Mouse (Mus musculus) MEL (cell line): ENCODE results near the gene Eapp. TPM values are rescaled to one million over a fixed set of nuclear protein-coding genes. Genes with fewer than 3 reads are reported as not detected.
A peak's percentile ranks its signal among the peaks of the same experiment; 100 is the strongest.

Experiments used
- DNase-seq: peaks from one replicate; pipeline ENCODE4 v3.0.0; 2011; ENCODE audit warnings: low read depth, low spot score
- H3K27ac ChIP-seq: 2 replicates; pipeline ENCODE4 v1.5.1; 2012; ENCODE audit warnings: low read depth, mild to moderate bottlenecking, control low read depth, low read length, moderate library complexity; ENCODE audit not compliant: control insufficient read depth
- H3K27me3 ChIP-seq, 2 experiments: fragments of 150-350 bp in 1 of 2; sonication (generic) in 1 of 2; 2 replicates each; pipeline ENCODE4 v1.6.1; 2012; ENCODE audit warnings: low read length in 2 of 2, mild to moderate bottlenecking in 2 of 2, improper control_type of control experiment in 1 of 2, moderate library complexity in 1 of 2; ENCODE audit not compliant: insufficient read depth in 2 of 2, control insufficient read depth in 1 of 2
- H3K36me3 ChIP-seq, 2 experiments: 2 replicates each; pipeline ENCODE4 v1.6.1; 2012 to 2014; ENCODE audit warnings: low read length in 2 of 2, improper control_type of control experiment in 1 of 2, inconsistent platforms in 1 of 2, mild to moderate bottlenecking in 1 of 2; ENCODE audit not compliant: insufficient read depth in 2 of 2, control insufficient read depth in 1 of 2
- H3K4me1 ChIP-seq, 2 experiments: fragments of 150-350 bp in 1 of 2; sonication (generic) in 1 of 2; 2 replicates each; pipeline ENCODE4 v1.6.1; 2012; ENCODE audit warnings: low read length in 2 of 2, improper control_type of control experiment in 1 of 2, mild to moderate bottlenecking in 1 of 2; ENCODE audit not compliant: insufficient read depth in 2 of 2, control insufficient read depth in 1 of 2
- H3K4me3 ChIP-seq, 2 experiments: fragments of 150-350 bp in 1 of 2; sonication (generic) in 1 of 2; 2 replicates each; pipeline ENCODE4 v1.5.1; 2012; ENCODE audit warnings: low read depth in 2 of 2, low read length in 2 of 2, mild to moderate bottlenecking in 2 of 2, moderate library complexity in 2 of 2, control low read depth in 1 of 2, improper control_type of control experiment in 1 of 2; ENCODE audit not compliant: control insufficient read depth in 1 of 2, insufficient read depth in 1 of 2
- H3K79me2 ChIP-seq: 2 replicates; pipeline ENCODE4 v1.6.1; 2012; ENCODE audit warnings: mild to moderate bottlenecking, low read length, moderate library complexity; ENCODE audit not compliant: control insufficient read depth, poor library complexity, insufficient read depth
- H3K9ac ChIP-seq: 2 replicates; pipeline ENCODE4 v1.6.1; 2012; ENCODE audit warnings: low read depth, mild to moderate bottlenecking, control low read depth, low read length, moderate library complexity; ENCODE audit not compliant: control insufficient read depth, poor library complexity, severe bottlenecking
- H3K9me3 ChIP-seq: fragments of 150-350 bp; sonication (generic); replicated peaks from 2 replicates; pipeline ENCODE4 v1.6.1; 2012; ENCODE audit warnings: mild to moderate bottlenecking, low read length, improper control_type of control experiment, moderate library complexity; ENCODE audit not compliant: insufficient read depth
- CHD1 ChIP-seq: IDR thresholded peaks from 2 replicates; pipeline ENCODE4 v1.6.1; 2012; ENCODE audit warnings: low read depth, mild to moderate bottlenecking, inconsistent platforms, low read length, improper control_type of control experiment
- CTCF ChIP-seq, 3 experiments: IDR thresholded peaks in 2 of 3; conservative IDR thresholded peaks in 1 of 3; 2 replicates each; pipeline ENCODE4 v1.5.1; 2011 to 2012; ENCODE audit warnings: low read length in 3 of 3, low read depth in 2 of 3, mild to moderate bottlenecking in 2 of 3, improper control_type of control experiment in 1 of 3, inconsistent platforms in 1 of 3, mixed read lengths in 1 of 3, moderate library complexity in 1 of 3; ENCODE audit not compliant: control insufficient read depth in 1 of 3, insufficient read depth in 1 of 3, poor library complexity in 1 of 3, severe bottlenecking in 1 of 3
- ETS1 ChIP-seq: IDR thresholded peaks from 2 replicates; pipeline ENCODE4 v1.6.1; 2012; ENCODE audit warnings: low read depth, mild to moderate bottlenecking, inconsistent platforms, low read length, improper control_type of control experiment, moderate library complexity
- HCFC1 ChIP-seq: IDR thresholded peaks from 2 replicates; pipeline ENCODE4 v1.6.1; 2012; ENCODE audit warnings: low read depth, mild to moderate bottlenecking, inconsistent platforms, low read length, improper control_type of control experiment, moderate library complexity
- JUND ChIP-seq: IDR thresholded peaks from 2 replicates; pipeline ENCODE4 v1.6.1; 2011; ENCODE audit warnings: low read depth, mild to moderate bottlenecking, improper control_type of control experiment, low read length
- KAT2A ChIP-seq: conservative IDR thresholded peaks from 2 replicates; pipeline ENCODE4 v1.6.1; 2012; ENCODE audit warnings: low read depth, low read length, improper control_type of control experiment, inconsistent platforms
- MAFK ChIP-seq: IDR thresholded peaks from 2 replicates; pipeline ENCODE4 v1.6.1; 2011; ENCODE audit warnings: low read depth, mild to moderate bottlenecking, low read length, improper control_type of control experiment, borderline replicate concordance
- MAX ChIP-seq: IDR thresholded peaks from 2 replicates; pipeline ENCODE4 v1.6.1; 2011; ENCODE audit warnings: low read length, improper control_type of control experiment
- MAZ ChIP-seq: IDR thresholded peaks from 2 replicates; pipeline ENCODE4 v1.6.1; 2012; ENCODE audit warnings: low read depth, mild to moderate bottlenecking, inconsistent platforms, low read length, improper control_type of control experiment
- MEF2A ChIP-seq: IDR thresholded peaks from 2 replicates; pipeline ENCODE4 v1.6.1; 2014; ENCODE audit warnings: low read depth, mild to moderate bottlenecking, inconsistent platforms, low read length, improper control_type of control experiment; ENCODE audit not compliant: poor library complexity, insufficient replicate concordance, severe bottlenecking; ENCODE audit errors: extremely low read depth
- MYB ChIP-seq: IDR thresholded peaks from 2 replicates; pipeline ENCODE4 v1.6.1; 2011; ENCODE audit warnings: mild to moderate bottlenecking, low read depth, low read length, improper control_type of control experiment
- MYC ChIP-seq: IDR thresholded peaks from 2 replicates; pipeline ENCODE4 v1.6.1; 2011; ENCODE audit warnings: low read depth, mild to moderate bottlenecking, low read length, improper control_type of control experiment, moderate library complexity
- NELFE ChIP-seq: IDR thresholded peaks from 2 replicates; pipeline ENCODE4 v1.6.1; 2011; ENCODE audit warnings: low read depth, low read length, improper control_type of control experiment
- NRF1 ChIP-seq: IDR thresholded peaks from 2 replicates; pipeline ENCODE4 v1.6.1; 2014; ENCODE audit warnings: low read depth, mild to moderate bottlenecking, inconsistent platforms, low read length, improper control_type of control experiment, moderate library complexity; ENCODE audit not compliant: poor library complexity, insufficient read depth, severe bottlenecking
- POLR2A ChIP-seq, 2 experiments: IDR thresholded peaks; 2 replicates each; pipeline ENCODE4 v1.6.1; 2011 to 2012; ENCODE audit warnings: low read length in 2 of 2, mild to moderate bottlenecking in 2 of 2, control low read depth in 1 of 2, improper control_type of control experiment in 1 of 2, low read depth in 1 of 2, moderate library complexity in 1 of 2; ENCODE audit not compliant: control insufficient read depth in 1 of 2, insufficient read depth in 1 of 2, poor library complexity in 1 of 2
- POLR2AphosphoS2 ChIP-seq: IDR thresholded peaks from 2 replicates; pipeline ENCODE4 v1.6.1; 2011; ENCODE audit warnings: low read length, improper control_type of control experiment
- POLR2AphosphoS5 ChIP-seq: IDR thresholded peaks from 2 replicates; pipeline ENCODE4 v1.6.1; 2012; ENCODE audit warnings: low read depth, borderline replicate concordance, mild to moderate bottlenecking, inconsistent platforms, low read length, moderate library complexity, mixed read lengths
- RAD21 ChIP-seq: IDR thresholded peaks from 2 replicates; pipeline ENCODE4 v1.6.1; 2011; ENCODE audit warnings: mild to moderate bottlenecking, low read depth, low read length, improper control_type of control experiment
- RCOR1 ChIP-seq: IDR thresholded peaks from 2 replicates; pipeline ENCODE4 v1.6.1; 2012; ENCODE audit warnings: low read depth, mild to moderate bottlenecking, inconsistent platforms, low read length, improper control_type of control experiment
- SIN3A ChIP-seq: IDR thresholded peaks from 2 replicates; pipeline ENCODE4 v1.6.1; 2012; ENCODE audit warnings: low read length, improper control_type of control experiment, inconsistent platforms
- TAL1 ChIP-seq: IDR thresholded peaks from 2 replicates; pipeline ENCODE4 v1.6.1; 2012; ENCODE audit warnings: mild to moderate bottlenecking, inconsistent platforms, low read length, moderate library complexity, mixed read lengths
- TBP ChIP-seq: IDR thresholded peaks from 2 replicates; pipeline ENCODE4 v1.8.0; 2011; ENCODE audit warnings: low read depth, low read length, improper control_type of control experiment
- TCF12 ChIP-seq: IDR thresholded peaks from 2 replicates; pipeline ENCODE4 v1.6.1; 2014; ENCODE audit warnings: low read depth, mild to moderate bottlenecking, inconsistent platforms, low read length, improper control_type of control experiment, moderate library complexity
- USF2 ChIP-seq, 2 experiments: IDR thresholded peaks; 2 replicates each; pipeline ENCODE4 v1.6.1; 2011 to 2012; ENCODE audit warnings: improper control_type of control experiment in 2 of 2, low read length in 2 of 2, borderline replicate concordance in 1 of 2, inconsistent platforms in 1 of 2, low read depth in 1 of 2, mild to moderate bottlenecking in 1 of 2; ENCODE audit not compliant: insufficient read depth in 1 of 2
- ZMIZ1 ChIP-seq: IDR thresholded peaks from 2 replicates; pipeline ENCODE4 v1.6.1; 2012; ENCODE audit warnings: low read depth, mild to moderate bottlenecking, inconsistent platforms, low read length, improper control_type of control experiment, moderate library complexity
- polyA plus RNA-seq, 2 experiments: library from polyadenylated mRNA; stranded (reverse) in 1 of 2; unstranded in 1 of 2; fragments of >175 nt in 1 of 2; fragments of >200 nt in 1 of 2; gene quantifications; 2 replicates each; pipeline versions ENCODE4 v1.2.1 to v1.2.4; 2012; ENCODE audit warnings: low replicate concordance in 2 of 2, low read depth in 1 of 2; ENCODE audit not compliant: insufficient read length in 2 of 2, insufficient read depth in 1 of 2, missing spikeins in 1 of 2
- total RNA-seq: library from RNA; depleted of rRNA; stranded (reverse); fragments of 300-350 nt; gene quantifications from 2 replicates; pipeline ENCODE4 v1.2.3, GENCODE M21; 2012

Eapp gene
- total and polyA plus RNA-seq, 3 experiments: 50.4 to 50.7 TPM; not detected in 1

DNA sequence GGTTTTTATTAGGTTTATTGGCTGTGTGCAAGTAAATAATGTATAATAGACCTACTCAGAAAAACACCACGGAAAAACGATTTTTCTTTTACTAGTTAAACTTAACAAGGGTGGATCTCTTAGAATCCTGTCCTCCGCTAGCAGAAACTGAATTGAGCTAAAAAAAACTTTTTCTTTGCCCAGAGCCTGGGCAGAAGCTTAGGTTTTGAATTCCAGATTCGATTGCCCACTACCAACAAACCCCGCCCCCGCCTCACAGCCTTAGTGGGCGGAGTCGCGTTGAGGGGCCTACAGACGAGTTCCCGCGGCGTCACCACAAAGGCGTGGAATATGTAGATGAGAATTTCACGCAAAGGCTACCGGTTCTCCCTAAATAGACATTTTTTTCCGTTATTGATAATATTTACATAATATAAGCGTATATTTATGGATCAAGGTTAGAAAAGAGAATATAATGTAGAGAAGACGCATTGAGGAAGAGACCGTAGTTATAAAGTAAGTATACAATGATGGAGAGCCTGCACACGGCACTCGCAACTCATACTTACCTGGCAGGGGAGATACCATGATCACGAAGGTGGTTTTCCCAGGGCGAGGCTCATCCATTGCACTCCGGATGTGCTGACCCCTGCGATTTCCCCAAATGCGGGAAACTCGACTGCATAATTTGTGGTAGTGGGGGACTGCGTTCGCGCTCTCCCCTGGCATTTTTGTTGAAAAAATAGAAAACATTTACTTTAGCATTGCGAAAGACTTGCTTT is 725 bp upstream of the Eapp start:
- no peak for TF ChIP-seq MYB
- TF ChIP-seq SIN3A: peak; percentile 70
- TF ChIP-seq ZMIZ1: peak; percentile 100
- TF ChIP-seq MAX: no peak
- TF ChIP-seq TCF12: peak; percentile 51
- TF ChIP-seq POLR2A (IDR thresholded peaks at IDR 0.05; ENCODE audit: control insufficient read depth in 1 of 2, insufficient read depth in 1 of 2, low read depth in 1 of 2, low read length in 2 of 2, poor library complexity in 1 of 2): peak; percentile 99
- TF ChIP-seq ETS1: peak; percentile 96
- peak; percentile 57; the same call in 1 of the 2 replicates for TF ChIP-seq JUND
- TF ChIP-seq CTCF (IDR thresholded peaks at IDR 0.05 in 2 of 3, conservative IDR thresholded peaks at IDR 0.05 in 1 of 3; ENCODE audit: control insufficient read depth in 1 of 3, insufficient read depth in 1 of 3, low read depth in 2 of 3, low read length in 3 of 3, poor library complexity in 1 of 3, severe bottlenecking in 1 of 3): no peak
- peak; percentile 100 for TF ChIP-seq POLR2AphosphoS5
- TF ChIP-seq KAT2A: no peak
- TF ChIP-seq NELFE: no peak
- peak; percentile 15; the same call in 1 of the 2 replicates for TF ChIP-seq MEF2A
- TF ChIP-seq MYC: 0 out of 2 replicates have a peak, but pooled peaks have one; percentile 17
- TF ChIP-seq TBP: peak; percentile 99
- TF ChIP-seq RAD21: no peak
- peak; percentile 60; the same call in 1 of the 2 replicates for TF ChIP-seq MAZ
- TF ChIP-seq POLR2AphosphoS2: peak; percentile 100
- TF ChIP-seq TAL1: no peak
- TF ChIP-seq CHD1: no peak
- peak; percentile 33; the same call in 1 of the 2 replicates for TF ChIP-seq RCOR1
- TF ChIP-seq HCFC1: peak; percentile 80
- no peak for TF ChIP-seq NRF1
- no peak for TF ChIP-seq USF2 (IDR thresholded peaks at IDR 0.05; ENCODE audit: borderline replicate concordance in 1 of 2, insufficient read depth in 1 of 2, low read depth in 1 of 2, low read length in 2 of 2)
- TF ChIP-seq MAFK: no peak
- TF ChIP-seq, all 39 proteins: peak for 14
- H3K27me3 ChIP-seq: no peaks in the 10 kb centered on the region
- peak; percentile 95 for DNase-seq
- peaks cover 0 to 11% of the 10 kb centered on the region in 2 experiments; a peak in 2 of 4 replicates for H3K36me3 ChIP-seq
- peak overlapping the region; percentile 60 for H3K27ac ChIP-seq
- H3K9ac ChIP-seq: peak overlapping the region; percentile 73
- no peaks in the 10 kb centered on the region for H3K9me3 ChIP-seq
- H3K4me1 ChIP-seq: peaks cover 3 to 13% of the 10 kb centered on the region in 2 experiments; a peak in 3 of 4 replicates
- peaks cover 9% of the 10 kb centered on the region for H3K79me2 ChIP-seq
- peak overlapping the region; percentile 49 to 81 for H3K4me3 ChIP-seq
